Mouse (Mus musculus): ENCODE measurements around the gene St8sia2.
"Not testable (repeated sequence)": the region's sequence is repeated elsewhere in the genome, so short reads cannot be mapped to it uniquely, and the experiment has no call there.

The St8sia2 gene

DNA sequence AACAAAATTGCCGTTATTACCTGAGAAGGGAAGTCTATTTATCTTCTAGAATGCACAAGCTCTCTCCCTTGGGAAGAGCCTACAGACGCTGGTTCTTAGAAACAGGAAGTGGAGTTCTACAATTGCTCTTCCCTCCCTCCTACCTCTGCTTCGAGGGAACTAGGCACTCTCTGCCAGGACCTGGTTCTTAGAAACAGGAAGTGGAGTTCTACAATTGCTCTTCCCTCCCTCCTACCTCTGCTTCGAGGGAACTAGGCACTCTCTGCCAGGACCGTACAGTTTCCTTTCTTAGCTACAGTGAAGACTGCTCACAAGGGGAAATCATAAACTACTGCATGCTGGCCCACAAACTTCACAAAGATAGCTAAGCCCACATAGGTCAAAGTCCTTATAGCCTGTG, 41.3 kb downstream of the St8sia2 start:
- DNase-seq (ENCODE audit: low spot score) = not testable (repeated sequence)

- DNase-seq (ENCODE audit: low spot score) = no peak
Observed at GRCm38 (mm10) chr7:73965164-73965563, 48.3 kb downstream of the St8sia2 start.

DNA sequence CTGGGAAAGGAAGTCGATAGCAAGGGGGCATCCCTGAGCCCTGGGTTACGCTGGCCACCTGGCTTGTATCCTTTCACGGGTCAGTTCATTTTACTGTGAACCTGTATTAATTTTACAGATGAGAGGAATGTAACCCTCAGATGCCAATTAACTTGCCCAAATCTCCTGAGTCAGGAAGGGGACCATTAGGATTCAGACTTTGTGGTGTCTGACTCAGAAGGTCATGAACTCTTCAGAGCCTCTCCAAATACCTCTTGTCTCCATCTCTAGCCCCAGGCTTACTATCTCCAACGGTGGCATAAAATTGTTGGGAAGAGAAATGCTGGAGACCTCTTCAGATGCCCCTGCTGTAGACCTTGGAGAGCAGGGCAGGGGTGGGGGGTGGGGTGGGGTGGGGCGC, 51.1 kb downstream of the St8sia2 start:
- no peak for DNase-seq (ENCODE audit: low spot score)

DNA sequence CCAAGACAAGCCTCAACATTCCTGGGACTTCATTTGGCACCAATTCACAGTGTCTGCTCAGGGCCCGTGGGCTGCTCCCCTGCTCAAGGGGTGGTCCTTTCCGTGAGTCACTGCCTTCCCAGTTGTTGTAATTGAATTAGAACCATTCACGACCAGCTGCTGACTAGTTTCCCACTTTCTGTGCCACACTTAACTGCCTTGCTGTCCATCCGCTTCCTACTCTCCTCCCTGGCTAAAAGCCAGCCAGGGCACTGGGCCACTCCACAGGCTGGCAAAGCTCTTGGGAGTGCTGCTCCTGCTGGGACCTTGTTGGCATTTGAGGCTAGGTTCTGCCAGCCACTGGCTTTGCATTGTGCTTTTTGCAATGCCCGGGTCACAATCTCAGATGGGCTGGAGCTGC, 59.0 kb downstream of the St8sia2 start:
- DNase-seq (ENCODE audit: low spot score) = no peak

GRCm38 (mm10) chr7:73953131-73953530, 60.4 kb downstream of the St8sia2 start:
- no peak for DNase-seq (ENCODE audit: low spot score)

- DNase-seq (ENCODE audit: low spot score) = no peak
Observed at GRCm38 (mm10) chr7:73941640-73942039, 71.8 kb downstream of the St8sia2 start.

DNA sequence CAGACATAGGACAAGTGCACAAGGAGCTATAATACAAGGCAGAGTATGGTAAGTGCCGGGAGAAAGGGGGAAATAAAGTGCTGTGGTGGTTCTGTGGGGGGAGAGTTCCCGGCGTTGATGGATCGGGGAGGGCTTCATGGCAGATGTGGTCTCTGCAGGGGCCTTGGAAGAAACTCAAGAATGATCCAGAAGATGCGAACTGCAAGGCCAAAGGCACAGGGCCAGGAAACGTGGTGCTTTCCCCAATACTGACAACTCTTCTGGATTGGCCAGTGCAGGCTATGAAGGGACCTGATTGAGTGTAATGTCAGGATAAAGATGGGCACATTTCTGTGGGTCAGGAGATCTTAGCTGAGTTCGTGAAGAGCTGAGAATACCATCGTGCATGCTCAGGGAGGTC, 74.3 kb downstream of the St8sia2 start:
- no peak for DNase-seq (ENCODE audit: low spot score)

DNA sequence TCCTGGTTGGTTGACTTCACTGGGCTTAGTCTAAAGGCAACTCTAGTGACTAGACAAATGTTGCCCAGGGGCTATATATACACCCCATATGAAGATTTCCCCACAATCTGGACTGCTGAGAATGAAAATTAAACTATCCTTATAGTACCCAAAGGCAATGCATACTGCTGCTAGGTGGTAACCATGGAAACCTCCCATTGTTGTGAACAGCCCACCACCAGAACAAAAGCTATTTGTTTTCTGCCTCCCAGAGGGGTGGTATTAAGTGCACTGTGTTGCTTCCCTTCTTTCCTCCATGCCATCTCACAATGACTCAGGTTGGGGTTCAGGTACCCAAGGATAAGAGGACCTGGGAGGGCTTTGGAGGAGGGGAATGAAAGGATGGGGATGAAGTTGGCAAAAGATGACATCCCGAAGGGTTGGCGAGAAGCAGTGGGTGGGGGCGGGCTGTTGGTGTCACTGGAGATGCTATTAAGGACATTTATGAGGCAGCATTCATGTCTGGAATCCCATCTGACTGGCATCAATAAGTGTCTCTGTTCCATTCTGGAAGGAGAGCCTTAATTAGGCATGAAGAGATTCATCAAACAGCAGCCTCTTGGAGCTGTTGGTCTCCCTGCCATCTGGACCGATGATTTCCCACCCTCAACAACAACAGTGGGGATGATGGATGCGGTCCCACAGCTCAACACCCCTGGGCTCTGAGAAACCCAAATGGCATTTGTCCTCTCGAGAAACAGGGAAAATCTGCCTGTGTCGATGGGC, 75.3 kb downstream of the St8sia2 start:
- no peak for DNase-seq (ENCODE audit: low spot score)

- DNase-seq (ENCODE audit: low spot score) = no peak
Observed at GRCm38 (mm10) chr7:73936119-73936518, 77.4 kb downstream of the St8sia2 start.

DNA sequence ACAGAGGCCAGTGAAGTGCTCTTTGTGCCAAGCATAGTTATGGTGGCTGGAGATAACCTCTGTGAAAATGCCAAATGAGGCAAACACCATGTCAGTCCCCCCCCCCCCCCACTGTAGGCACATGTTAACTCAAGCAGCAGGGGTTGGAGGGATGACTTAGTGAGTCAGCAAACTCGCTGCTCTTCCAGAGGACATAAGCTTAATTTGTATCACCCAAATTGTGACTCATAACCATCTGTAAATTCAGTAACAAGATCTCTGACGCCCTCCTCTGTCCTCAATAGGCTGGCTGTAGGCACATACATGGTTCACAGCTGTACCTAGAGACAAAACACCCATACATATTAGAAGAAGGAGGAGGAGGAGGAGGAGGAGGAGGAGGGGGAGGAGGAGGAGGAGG, 77.8 kb downstream of the St8sia2 start:
- no peak for DNase-seq (ENCODE audit: low spot score)

GRCm38 (mm10) chr7:73933036-73933435, 80.5 kb downstream of the St8sia2 start:
- no peak for DNase-seq (ENCODE audit: low spot score)

- DNase-seq (ENCODE audit: low spot score) = no peak
Observed at GRCm38 (mm10) chr7:73920921-73921485, 92.5 kb downstream of the St8sia2 start.

DNA sequence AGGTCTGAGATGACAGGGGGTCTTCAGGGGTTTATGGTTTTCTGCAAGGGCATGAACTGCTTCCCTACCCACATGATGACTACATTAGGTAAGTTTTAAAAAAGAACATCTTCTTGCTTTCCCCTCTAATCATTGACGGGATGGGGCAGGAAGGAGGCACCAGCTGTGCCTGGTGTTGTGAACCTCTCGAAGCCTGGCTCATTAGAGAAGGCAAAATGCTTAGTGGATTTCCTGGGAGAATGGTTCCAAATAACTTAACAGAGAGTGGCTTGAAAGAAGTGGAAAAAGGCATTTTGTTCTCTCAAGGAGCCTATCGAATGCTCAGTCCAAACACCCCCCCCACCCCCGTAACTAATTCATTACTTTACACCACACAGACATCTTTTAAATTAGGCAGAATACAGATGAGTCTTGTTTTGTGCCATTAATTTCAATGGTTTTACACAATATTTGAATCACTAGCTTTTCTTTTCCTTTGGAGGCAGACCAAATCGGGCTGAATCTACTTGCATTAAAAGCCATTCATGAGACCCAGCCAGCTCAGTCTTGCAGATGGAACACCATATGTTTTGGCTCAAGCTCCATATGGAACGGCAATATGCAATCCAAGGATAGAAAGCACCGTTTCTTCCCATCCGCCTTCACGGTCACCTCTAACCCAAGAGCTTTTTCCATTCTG, 95.7 kb downstream of the St8sia2 start:
- no peak for DNase-seq (ENCODE audit: low spot score)

- DNase-seq (ENCODE audit: low spot score) = no peak
Observed at GRCm38 (mm10) chr7:73911899-73912298, 101.6 kb downstream of the St8sia2 start.

GRCm38 (mm10) chr7:73910843-73911242, 102.6 kb downstream of the St8sia2 start:
- DNase-seq (ENCODE audit: low spot score) = no peak

GRCm38 (mm10) chr7:73909432-73910205, 103.9 kb downstream of the St8sia2 start:
- DNase-seq (ENCODE audit: low spot score) = no peak

GRCm38 (mm10) chr7:73894506-73894905, 119.0 kb downstream of the St8sia2 start:
- DNase-seq (ENCODE audit: low spot score) = no peak

GRCm38 (mm10) chr7:73891830-73892229, 121.7 kb downstream of the St8sia2 start:
- DNase-seq (ENCODE audit: low spot score) = no peak

GRCm38 (mm10) chr7:73890891-73891610, 122.4 kb downstream of the St8sia2 start:
- DNase-seq (ENCODE audit: low spot score) = no peak

GRCm38 (mm10) chr7:73890466-73890865, 123.0 kb downstream of the St8sia2 start:
- DNase-seq (ENCODE audit: low spot score) = no peak
